Mouse (Mus musculus) heart, postnatal 0 days (tissue): Measurements from ENCODE around the gene Pbx2.

Source experiments
- CTCF ChIP-seq: IDR thresholded peaks from 2 replicates; pipeline ENCODE4 v1.5.1; 2016; ENCODE audit warnings: antibody characterized with exemption, control low read depth, low read depth
- EP300 ChIP-seq: IDR thresholded peaks from 2 replicates; pipeline ENCODE4 v1.6.1; 2016; ENCODE audit warnings: antibody characterized with exemption, low read depth

GRCm38 (mm10) chr17:34611050-34611449 is 20.0 kb downstream of the Pbx2 start:
- TF ChIP-seq CTCF: no peak
- TF ChIP-seq EP300: no peak
